Comparison of ENCODE assay signal across 18 mouse cellular contexts in the genomic region with DNA sequence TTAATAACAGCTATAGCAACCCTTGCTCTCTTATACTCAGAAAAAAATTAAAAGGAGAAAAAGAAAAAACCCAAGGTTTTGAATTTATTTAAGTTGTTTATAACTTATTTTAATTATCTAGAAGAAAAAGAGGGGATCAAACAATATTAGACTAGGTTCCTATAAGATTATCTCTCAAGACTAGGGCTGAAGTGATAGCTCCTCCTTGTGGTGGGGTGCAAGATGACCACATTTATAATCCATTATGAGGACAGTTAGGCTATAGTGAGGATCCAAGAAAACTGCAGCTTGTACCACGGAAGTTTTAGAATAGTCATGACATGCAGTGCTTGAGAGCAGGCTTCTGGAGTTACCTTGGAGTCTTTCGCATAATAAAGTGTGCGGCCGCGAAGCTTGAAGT.
DNase-seq lines count a peak whose midpoint lies in the region; ATAC-seq and TF ChIP-seq lines count a peak whose summit lies in the region.
"Had no signal": no experiment of that assay in that cellular context is flagged by ENCODE, and none has a peak within 500 bp of the region (broad histone marks: within the 10 kb centered on the region; RNA-seq: fewer than 3 reads in every experiment).

No protein-coding gene starts in this region.

- 97% methylated on average over 5 of the region's 5 CpGs for WGBS in kidney, postnatal 0 days
- 91% methylated on average over 5 of the region's 5 CpGs for WGBS in kidney, embryonic 16.5 days
- 92% methylated on average over 5 of the region's 5 CpGs for WGBS in midbrain, postnatal 0 days
- WGBS in midbrain, embryonic 13.5 days, result 90% methylated on average over 5 of the region's 5 CpGs

- H3K4me1 ChIP-seq in kidney, postnatal 0 days (replicated peaks; ENCODE audit: insufficient read depth, low read length), result peaks cover 7% of the 10 kb centered on the region; the same call in 1 of the 2 replicates
- H3K4me1 ChIP-seq in kidney, embryonic 16.5 days (ENCODE audit: insufficient read depth, low read length), result 0 out of 2 replicates have a peak, but pooled peaks cover 5% of the 10 kb centered on the region
- no peaks in the 10 kb centered on the region for H3K4me1 ChIP-seq in midbrain, postnatal 0 days (ENCODE audit: insufficient read depth, low read length)
- no peaks in the 10 kb centered on the region for H3K4me1 ChIP-seq in midbrain, embryonic 13.5 days (replicated peaks)
- H3K4me1 ChIP-seq: embryonic facial prominence, embryonic 15.5 days; forebrain, embryonic 13.5 days; neural tube, embryonic 12.5 days had no signal

- POLR2A ChIA-PET in Patski (lab: Charles Lee), result no interaction called here

- no peak for ATAC-seq in kidney, postnatal 0 days (replicated peaks; ENCODE audit: low FRiP score, low read depth)
- no peak for ATAC-seq in kidney, embryonic 16.5 days (ENCODE audit: low FRiP score, low TSS enrichment)
- ATAC-seq in midbrain, postnatal 0 days (ENCODE audit: low FRiP score), result no peak
- no peak for ATAC-seq in midbrain, embryonic 13.5 days
- ATAC-seq in Patski, result no peak
- ATAC-seq: forebrain, embryonic 13.5 days; inflammation-experienced regulatory T-cells, adult 6 months; midbrain, embryonic 16.5 days had no signal

- no peak overlapping the region for H3K27ac ChIP-seq in kidney, postnatal 0 days
- no peak overlapping the region for H3K27ac ChIP-seq in kidney, embryonic 16.5 days (ENCODE audit: low read length)
- no peak overlapping the region for H3K27ac ChIP-seq in midbrain, postnatal 0 days (ENCODE audit: low read depth, low read length)
- no peak overlapping the region for H3K27ac ChIP-seq in midbrain, embryonic 13.5 days
- H3K27ac ChIP-seq: embryonic facial prominence, embryonic 15.5 days; forebrain, embryonic 13.5 days; kidney, embryonic 15.5 days; liver, embryonic 13.5 days; neural tube, embryonic 12.5 days had no signal

- CTCF ChIA-PET in Patski (lab: Charles Lee), result interaction anchor here (1.1 to 2.1 kb wide), 7 partner anchors 8 to 198 kb away, joined by 3 to 6 read pairs (median 4); no protein-coding TSS in a partner anchor

- DNase-seq in kidney, postnatal 0 days (ENCODE audit: low spot score), result no peak
- DNase-seq in midbrain, postnatal 0 days (ENCODE audit: low spot score), result no peak
- no peak for DNase-seq in Patski (ENCODE audit: low read depth, low spot score)
- peak; percentile 47 for DNase-seq in thymus, postnatal 4 days
- DNase-seq in frontal cortex, postnatal 10 days (ENCODE audit: low spot score in 2 of 2), result no peak
- DNase-seq: adrenal gland, postnatal 14 days; cerebellum, adult 2 months; heart, postnatal 36 days; liver, embryonic 13.5 days; right cerebral cortex, postnatal 25 days had no signal

- TF ChIP-seq CTCF in kidney, postnatal 0 days (IDR thresholded peaks at IDR 0.05; ENCODE audit: low read depth), result peak; percentile 46; the same call in 1 of the 2 replicates
- TF ChIP-seq CTCF in midbrain, postnatal 0 days (IDR thresholded peaks at IDR 0.05), result peak; percentile 30; the same call in 1 of the 2 replicates
- TF ChIP-seq CTCF in Patski (IDR thresholded peaks at IDR 0.05), result peak; percentile 63

- no peaks in the 10 kb centered on the region for H3K9me3 ChIP-seq in kidney, postnatal 0 days (replicated peaks; ENCODE audit: low read length)
- H3K9me3 ChIP-seq in kidney, embryonic 16.5 days (ENCODE audit: low read length), result peaks cover 2% of the 10 kb centered on the region; the same call in 1 of the 2 replicates
- no peaks in the 10 kb centered on the region for H3K9me3 ChIP-seq in midbrain, postnatal 0 days (ENCODE audit: low read length)
- peaks cover 5% of the 10 kb centered on the region; the same call in 1 of the 2 replicates for H3K9me3 ChIP-seq in midbrain, embryonic 13.5 days
- H3K9me3 ChIP-seq: embryonic facial prominence, embryonic 15.5 days; forebrain, embryonic 13.5 days; kidney, embryonic 15.5 days; liver, embryonic 13.5 days had no signal

- in situ Hi-C loops in Patski (cut with MboI; ENCODE audit: low pct_unique_long_range_greater_than_20kb), result loop anchor here (25.0 kb wide), 1 partner anchor 659 kb away; the partner anchor contains the start of gene Rgcc

- H3K4me3 ChIP-seq in kidney, postnatal 0 days (replicated peaks; ENCODE audit: low read depth, low read length), result no peak overlapping the region
- no peak overlapping the region for H3K4me3 ChIP-seq in kidney, embryonic 16.5 days (ENCODE audit: low read length)
- H3K4me3 ChIP-seq in midbrain, postnatal 0 days (ENCODE audit: low read depth, low read length), result no peak overlapping the region
- no peak overlapping the region for H3K4me3 ChIP-seq in midbrain, embryonic 13.5 days (replicated peaks)
- H3K4me3 ChIP-seq: embryonic facial prominence, embryonic 15.5 days; forebrain, embryonic 13.5 days; kidney, embryonic 15.5 days; liver, embryonic 13.5 days; neural tube, embryonic 12.5 days had no signal

- no peak overlapping the region for H3K4me2 ChIP-seq in kidney, postnatal 0 days (ENCODE audit: low read length)
- H3K4me2 ChIP-seq in kidney, embryonic 16.5 days (replicated peaks; ENCODE audit: low read depth, low read length), result no peak overlapping the region
- no peak overlapping the region for H3K4me2 ChIP-seq in midbrain, postnatal 0 days (ENCODE audit: low read depth, low read length, poor library complexity, severe bottlenecking)
- no peak overlapping the region for H3K4me2 ChIP-seq in midbrain, embryonic 13.5 days (replicated peaks)
- H3K4me2 ChIP-seq: embryonic facial prominence, embryonic 15.5 days; forebrain, embryonic 13.5 days; kidney, embryonic 15.5 days; liver, embryonic 13.5 days; neural tube, embryonic 12.5 days had no signal

- no peak overlapping the region for H3K9ac ChIP-seq in kidney, postnatal 0 days (ENCODE audit: low read depth, low read length)
- no peak overlapping the region for H3K9ac ChIP-seq in kidney, embryonic 16.5 days (replicated peaks; ENCODE audit: low read length)
- H3K9ac ChIP-seq in midbrain, postnatal 0 days (replicated peaks; ENCODE audit: low read length, poor library complexity, severe bottlenecking), result no peak overlapping the region
- H3K9ac ChIP-seq in midbrain, embryonic 13.5 days (replicated peaks), result no peak overlapping the region
- H3K9ac ChIP-seq: embryonic facial prominence, embryonic 15.5 days; forebrain, embryonic 13.5 days; kidney, embryonic 15.5 days; liver, embryonic 13.5 days; neural tube, embryonic 12.5 days had no signal

- no peaks in the 10 kb centered on the region for H3K27me3 ChIP-seq in kidney, postnatal 0 days (ENCODE audit: insufficient read depth, low read length)
- no peaks in the 10 kb centered on the region for H3K27me3 ChIP-seq in kidney, embryonic 16.5 days (ENCODE audit: insufficient read depth, low read length)
- H3K27me3 ChIP-seq in midbrain, postnatal 0 days (ENCODE audit: insufficient read depth, low read length), result no peaks in the 10 kb centered on the region
- no peaks in the 10 kb centered on the region for H3K27me3 ChIP-seq in midbrain, embryonic 13.5 days
- no peaks in the 10 kb centered on the region for H3K27me3 ChIP-seq in Patski
- H3K27me3 ChIP-seq: embryonic facial prominence, embryonic 15.5 days; forebrain, embryonic 13.5 days; kidney, embryonic 15.5 days; liver, embryonic 13.5 days; neural tube, embryonic 12.5 days had no signal

- H3K36me3 ChIP-seq in kidney, postnatal 0 days (ENCODE audit: insufficient read depth, low read length), result no peaks in the 10 kb centered on the region
- H3K36me3 ChIP-seq in kidney, embryonic 16.5 days (ENCODE audit: insufficient read depth, low read length), result no peaks in the 10 kb centered on the region
- no peaks in the 10 kb centered on the region for H3K36me3 ChIP-seq in midbrain, postnatal 0 days (ENCODE audit: insufficient read depth, low read length)
- H3K36me3 ChIP-seq in midbrain, embryonic 13.5 days, result no peaks in the 10 kb centered on the region
- H3K36me3 ChIP-seq: embryonic facial prominence, embryonic 15.5 days; liver, embryonic 13.5 days; neural tube, embryonic 12.5 days had no signal
